Mouse (Mus musculus): Measurements from ENCODE around the gene Gtpbp10.

The Gtpbp10 gene

GRCm38 (mm10) chr5:5559079-5559740 lies at the start of gene Gtpbp10:
TSS of gene Gtpbp10 (minus strand) at chr5:5559538.
- peak; percentile 76 for DNase-seq (ENCODE audit: low read depth)

DNA sequence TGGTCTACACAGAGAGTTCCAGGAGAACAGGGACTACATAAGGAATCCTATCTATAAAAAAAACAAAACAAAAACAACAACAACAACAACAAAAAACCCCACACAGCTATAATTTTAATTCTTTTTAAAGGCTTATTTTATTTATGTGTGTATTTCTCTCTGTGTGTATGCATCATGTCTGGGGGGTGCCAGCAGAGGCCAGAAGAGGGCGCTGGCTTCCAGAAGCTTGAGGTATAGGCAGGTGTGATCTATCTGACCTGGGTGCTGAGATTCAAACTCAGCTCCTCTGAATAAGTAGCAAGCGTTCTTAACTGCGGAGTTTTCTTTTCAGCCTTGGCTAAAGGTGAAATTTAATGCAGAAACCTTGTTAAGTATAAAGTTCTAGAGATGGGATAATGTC lies 28.3 kb upstream of the Gtpbp10 start:
- no peak for DNase-seq (ENCODE audit: low read depth)

- peak; percentile 15 for DNase-seq (ENCODE audit: low read depth)
Measured at GRCm38 (mm10) chr5:5573749-5574317, 14.5 kb upstream of the Gtpbp10 start, which contains the start of gene Gm8773. TSS of gene Gm8773 (plus strand) at chr5:5573799.

GRCm38 (mm10) chr5:5562435-5562834 lies 3.1 kb upstream of the Gtpbp10 start:
- DNase-seq (ENCODE audit: low read depth) = no peak

- no peak for DNase-seq (ENCODE audit: low read depth)
Measured at GRCm38 (mm10) chr5:5561041-5561706, 1.8 kb upstream of the Gtpbp10 start.

- no peak for DNase-seq (ENCODE audit: low read depth)
Measured at GRCm38 (mm10) chr5:5559798-5560197, 460 bp upstream of the Gtpbp10 start.

DNA sequence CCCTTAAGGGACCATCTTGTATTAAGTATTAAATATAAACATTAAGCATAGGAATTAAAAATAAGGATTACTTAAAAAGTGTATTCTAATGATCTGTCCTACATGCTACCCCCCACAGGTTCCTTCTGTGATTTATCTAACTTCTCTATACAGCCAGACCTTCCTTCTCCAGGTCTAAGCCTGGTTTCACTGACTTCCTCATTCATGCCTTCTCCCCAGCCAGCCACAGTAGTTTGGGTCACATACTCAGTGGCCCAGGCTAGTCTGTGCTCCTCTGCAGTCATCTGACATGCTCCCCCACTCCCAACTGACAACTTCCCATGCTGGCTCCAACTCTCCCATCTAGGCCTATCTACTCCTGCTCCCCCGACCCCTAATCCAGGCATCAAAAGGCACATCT lies 8.2 kb downstream of the Gtpbp10 start:
- no peak for DNase-seq (ENCODE audit: low read depth)

DNA sequence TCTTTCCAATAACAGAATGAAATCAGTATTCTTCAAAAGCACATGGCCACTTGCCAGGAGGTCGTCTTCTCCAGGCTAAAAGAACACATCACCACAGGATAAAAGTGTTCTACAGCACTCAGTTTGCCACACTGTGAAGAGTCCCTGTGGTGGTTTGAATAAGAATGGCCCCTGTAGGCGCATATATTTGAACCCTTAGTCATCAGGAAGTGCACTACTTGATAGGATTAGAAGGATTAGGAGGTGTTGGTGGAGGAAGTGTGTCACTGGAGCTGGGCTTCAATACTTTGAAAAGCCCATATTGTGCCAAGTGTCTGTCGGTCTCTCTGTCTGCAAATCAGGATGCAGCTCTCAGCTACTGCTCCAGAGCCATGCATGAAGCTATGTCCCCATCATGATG lies 19.0 kb downstream of the Gtpbp10 start:
- no peak for DNase-seq (ENCODE audit: low read depth)

GRCm38 (mm10) chr5:5539771-5540170 lies 19.6 kb downstream of the Gtpbp10 start:
- no peak for DNase-seq (ENCODE audit: low read depth)

DNA sequence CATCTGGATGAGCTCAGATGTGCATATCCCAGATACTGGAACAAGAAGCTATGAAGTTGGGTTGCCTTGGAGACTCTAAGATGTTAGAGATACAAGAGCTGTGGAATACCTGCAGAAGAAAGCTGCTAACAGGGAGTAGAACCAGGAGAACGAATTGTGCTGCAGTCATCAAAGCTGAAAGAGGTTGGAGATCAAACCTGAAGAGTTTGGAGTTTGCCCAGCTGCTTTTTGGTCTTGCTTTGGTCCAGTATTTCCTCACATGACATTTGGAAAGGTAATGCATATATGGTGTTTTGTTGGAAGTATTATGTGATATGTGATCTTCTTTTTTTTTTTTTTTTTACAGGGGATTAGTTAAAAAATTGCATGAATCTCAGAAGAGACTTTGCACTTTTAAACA lies 23.2 kb downstream of the Gtpbp10 start:
- DNase-seq (ENCODE audit: low read depth) = no peak

GRCm38 (mm10) chr5:5533656-5534420 lies 25.5 kb downstream of the Gtpbp10 start:
- no peak for DNase-seq (ENCODE audit: low read depth)

GRCm38 (mm10) chr5:5515411-5515810 lies 43.9 kb downstream of the Gtpbp10 start:
- no peak for DNase-seq (ENCODE audit: low read depth)

DNA sequence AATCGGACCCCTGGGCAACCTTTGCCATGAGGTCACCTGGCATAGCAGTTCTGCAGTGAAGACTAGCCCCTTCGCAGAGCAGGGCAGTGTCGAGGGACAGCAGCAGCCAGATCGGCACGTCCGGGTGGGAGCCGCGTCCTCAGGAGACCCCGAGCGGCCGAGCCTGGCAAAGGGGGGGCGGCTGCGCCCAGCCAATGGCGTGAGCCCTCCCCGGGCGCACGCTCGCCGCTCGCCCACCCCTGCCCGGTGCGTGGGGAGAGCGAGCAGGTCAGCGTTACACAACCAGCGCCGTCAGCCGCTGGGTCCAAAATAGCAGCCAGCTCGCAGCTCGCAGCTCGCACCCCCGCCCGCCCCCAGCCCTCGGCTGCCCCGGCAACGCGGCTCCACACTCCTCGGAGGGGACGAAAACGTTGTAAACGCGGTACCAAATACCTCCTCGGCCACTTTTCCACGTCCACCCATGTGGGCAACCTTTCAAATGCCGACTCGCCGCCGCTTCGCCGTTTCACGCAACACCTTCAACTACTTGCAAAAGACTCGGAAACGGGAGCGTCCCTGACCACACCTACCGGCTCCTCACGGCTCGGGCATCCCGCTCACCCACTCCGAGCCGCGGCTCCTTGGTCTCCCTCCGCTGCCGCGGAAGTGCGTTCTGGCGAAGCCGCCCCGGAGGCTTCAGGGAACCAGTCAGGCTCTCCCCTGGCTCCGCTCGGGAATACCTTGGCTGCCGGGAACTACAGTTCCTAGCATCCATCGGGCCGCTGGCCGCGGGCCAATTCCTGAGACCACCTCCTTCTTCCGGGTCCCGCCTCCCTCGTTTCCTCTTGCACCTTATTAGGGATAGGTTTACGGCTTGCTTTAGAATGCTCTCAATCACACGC lies 44.9 kb downstream of the Gtpbp10 start, which contains the start of gene Cldn12:
Gene Cldn12 (minus strand): TSS at position 763 of the 881 bp plus-strand sequence.
- peak; percentile 51 for DNase-seq (ENCODE audit: low read depth)

DNA sequence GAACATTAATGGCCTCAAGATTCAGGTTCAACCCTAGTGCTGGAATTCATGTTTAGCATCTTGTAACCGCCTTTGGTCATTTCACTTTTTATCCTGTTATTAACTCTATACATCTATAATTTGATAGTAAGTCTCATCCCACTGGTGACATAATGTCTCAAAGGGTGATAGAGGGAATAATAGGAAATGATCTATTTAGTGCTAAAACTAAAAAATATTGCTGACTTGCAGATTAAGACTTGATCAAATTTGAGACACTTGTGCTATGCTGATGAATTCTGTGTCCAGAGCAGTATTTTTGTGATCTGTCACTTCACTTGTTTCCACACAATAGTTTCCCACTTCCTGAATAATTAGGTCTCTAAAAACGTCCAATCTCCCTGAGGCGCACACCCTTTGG lies 47.9 kb downstream of the Gtpbp10 start:
- DNase-seq (ENCODE audit: low read depth) = no peak

DNA sequence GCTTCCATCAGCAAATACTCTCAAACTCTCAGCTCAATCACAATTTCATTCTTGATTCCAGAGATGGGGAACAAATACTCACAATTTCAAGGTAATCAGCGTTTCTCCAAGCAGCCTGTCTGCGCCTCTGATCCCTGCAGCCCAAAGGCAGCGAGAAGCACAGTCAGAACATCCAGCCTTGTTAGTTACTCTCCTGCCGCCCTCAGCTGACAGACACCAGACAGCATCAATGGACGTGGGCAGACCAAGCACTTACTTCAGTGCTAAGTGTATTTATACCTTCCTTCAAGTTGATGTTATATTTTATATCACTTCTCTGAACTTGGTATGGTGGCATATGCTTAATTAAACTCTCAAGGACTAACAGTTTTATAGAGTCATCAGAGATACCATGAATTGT lies 48.3 kb downstream of the Gtpbp10 start:
- DNase-seq (ENCODE audit: low read depth) = no peak

- DNase-seq (ENCODE audit: low read depth) = no peak
Measured at GRCm38 (mm10) chr5:5510304-5510887, 48.9 kb downstream of the Gtpbp10 start.

DNA sequence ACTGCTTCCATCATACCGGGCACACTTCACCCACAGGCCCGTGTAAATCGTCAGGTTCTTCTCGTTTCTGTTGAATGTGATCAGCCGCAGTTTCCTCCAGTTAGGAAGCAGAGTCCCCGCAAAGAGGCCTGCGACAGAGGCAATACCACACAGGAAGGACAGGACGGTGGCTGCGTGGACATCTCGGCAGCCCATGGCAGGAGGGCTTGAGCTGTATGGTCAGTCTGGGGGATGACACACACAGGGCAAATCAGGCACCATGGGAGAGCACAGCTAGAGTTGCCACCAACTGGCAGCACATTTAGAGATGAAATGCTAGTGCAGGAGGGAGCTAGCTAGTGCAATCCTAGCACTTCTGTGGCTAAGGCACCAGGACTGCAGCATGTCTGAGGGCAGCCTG lies 51.1 kb downstream of the Gtpbp10 start:
- no peak for DNase-seq (ENCODE audit: low read depth)

DNA sequence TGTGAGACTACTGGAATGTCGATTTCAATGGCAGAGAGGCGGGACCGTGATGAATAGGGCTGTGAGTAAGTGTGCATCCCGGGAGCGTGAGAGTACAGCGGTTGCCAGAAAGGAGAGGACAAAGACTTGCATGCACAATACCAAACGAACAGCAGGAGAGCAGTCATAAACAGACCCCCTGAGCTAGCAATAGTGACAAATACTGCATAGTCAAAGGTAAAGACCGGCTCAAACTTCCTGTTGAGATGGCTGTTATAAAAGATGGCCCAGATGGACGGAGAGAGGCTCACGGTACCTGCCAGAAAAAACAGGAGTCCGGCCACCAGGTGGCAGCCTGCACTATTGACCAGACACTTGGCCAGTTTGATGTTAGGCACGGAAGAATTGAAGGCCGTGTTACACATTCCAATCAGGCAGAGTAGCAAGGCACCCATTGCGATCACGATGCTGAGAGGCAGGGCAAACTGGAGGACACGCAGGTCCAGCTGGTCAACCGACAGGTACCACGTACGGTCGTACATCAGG lies 51.6 kb downstream of the Gtpbp10 start:
- no peak for DNase-seq (ENCODE audit: low read depth)

GRCm38 (mm10) chr5:5504456-5504855 lies 54.9 kb downstream of the Gtpbp10 start:
- no peak for DNase-seq (ENCODE audit: low read depth)

DNA sequence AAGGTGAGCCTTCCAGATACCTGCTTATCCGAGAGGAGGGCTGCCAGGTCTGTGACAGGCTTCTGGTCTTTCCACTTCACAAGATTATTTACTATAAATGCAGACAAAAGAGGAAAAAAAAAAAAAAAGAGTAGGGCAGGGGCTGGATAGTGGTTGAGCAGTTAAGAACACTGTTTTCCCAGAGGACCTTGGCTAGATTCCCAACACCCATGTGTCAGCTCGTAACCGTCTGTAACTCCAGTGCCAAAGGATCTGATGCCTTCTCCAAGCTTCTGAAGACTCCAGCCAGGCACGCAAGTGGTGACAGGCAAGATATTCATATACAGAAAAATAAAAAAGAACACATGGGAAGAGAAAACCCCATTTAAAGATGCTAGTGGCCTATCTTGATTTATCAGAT lies 56.0 kb downstream of the Gtpbp10 start:
- DNase-seq (ENCODE audit: low read depth) = no peak

- no peak for DNase-seq (ENCODE audit: low read depth)
Measured at GRCm38 (mm10) chr5:5501583-5501982, 57.8 kb downstream of the Gtpbp10 start.

All from c-Kit-positive CD71-positive TER-119-negative erythroid progenitor cells, embryonic 14.5 days (primary cell).